Mouse (Mus musculus): ENCODE results near the gene Foxo3. TPM values are rescaled to one million over a fixed set of nuclear protein-coding genes. Genes with fewer than 3 reads are reported as not detected.
A peak's percentile ranks its signal among the peaks of the same experiment; 100 is the strongest.

The Foxo3 gene
- total RNA-seq, 2 experiments from 2014 or later = 25.6 to 31.0 TPM

GRCm38 (mm10) chr10:42193981-42194380 is 82.6 kb downstream of the Foxo3 start:
- intact Hi-C loops (cut with DNase I) = no loop called here
- DNase-seq = no peak

- intact Hi-C loops (cut with DNase I) = no loop called here
Measured at GRCm38 (mm10) chr10:42192951-42193350, 83.6 kb downstream of the Foxo3 start.

GRCm38 (mm10) chr10:42189674-42190434 is 86.7 kb downstream of the Foxo3 start:
- no peak for DNase-seq
- intact Hi-C loops (cut with DNase I) = no loop called here

More at GRCm38 (mm10) chr10:42192951-42193350, 83.6 kb downstream of the Foxo3 start:
- DNase-seq = no peak

- intact Hi-C loops (cut with DNase I) = no loop called here
- no peak for DNase-seq
Measured at GRCm38 (mm10) chr10:42189037-42189436, 87.5 kb downstream of the Foxo3 start.

GRCm38 (mm10) chr10:42188091-42188490 is 88.5 kb downstream of the Foxo3 start:
- no peak for DNase-seq
- intact Hi-C loops (cut with DNase I) = no loop called here

- intact Hi-C loops (cut with DNase I) = no loop called here
Measured at GRCm38 (mm10) chr10:42186941-42187401, 89.6 kb downstream of the Foxo3 start.

GRCm38 (mm10) chr10:42180333-42180732 is 96.2 kb downstream of the Foxo3 start:
- DNase-seq = no peak
- intact Hi-C loops (cut with DNase I) = no loop called here

More at GRCm38 (mm10) chr10:42186941-42187401, 89.6 kb downstream of the Foxo3 start:
- DNase-seq = no peak

GRCm38 (mm10) chr10:42178751-42179150 is 97.8 kb downstream of the Foxo3 start:
- no peak for DNase-seq
- intact Hi-C loops (cut with DNase I) = no loop called here

GRCm38 (mm10) chr10:42177771-42178674 is 98.5 kb downstream of the Foxo3 start:
- intact Hi-C loops (cut with DNase I) = no loop called here
- DNase-seq = no peak

GRCm38 (mm10) chr10:42174283-42174682 is 102.3 kb downstream of the Foxo3 start:
- intact Hi-C loops (cut with DNase I) = no loop called here
- DNase-seq = no peak

GRCm38 (mm10) chr10:42173839-42174238 is 102.7 kb downstream of the Foxo3 start:
- DNase-seq = no peak
- intact Hi-C loops (cut with DNase I) = no loop called here

- intact Hi-C loops (cut with DNase I) = no loop called here
- peak; percentile 56 to 73 for DNase-seq
Measured at GRCm38 (mm10) chr10:42170889-42171347, 105.6 kb downstream of the Foxo3 start.

GRCm38 (mm10) chr10:42170201-42170600 is 106.4 kb downstream of the Foxo3 start:
- intact Hi-C loops (cut with DNase I) = no loop called here
- no peak for DNase-seq

- no peak for DNase-seq
- intact Hi-C loops (cut with DNase I) = no loop called here
Measured at GRCm38 (mm10) chr10:42154727-42155126, 121.8 kb downstream of the Foxo3 start.

GRCm38 (mm10) chr10:42152426-42153205 is 123.9 kb downstream of the Foxo3 start:
- no peak for DNase-seq
- intact Hi-C loops (cut with DNase I) = no loop called here

- intact Hi-C loops (cut with DNase I) = no loop called here
- no peak for DNase-seq
Measured at GRCm38 (mm10) chr10:42149767-42150166, 126.8 kb downstream of the Foxo3 start.

GRCm38 (mm10) chr10:42148326-42148725 is 128.2 kb downstream of the Foxo3 start:
- no peak for DNase-seq
- intact Hi-C loops (cut with DNase I) = no loop called here

- intact Hi-C loops (cut with DNase I) = no loop called here
- no peak for DNase-seq
Measured at GRCm38 (mm10) chr10:42145221-42145620, 131.3 kb downstream of the Foxo3 start.

GRCm38 (mm10) chr10:42144788-42145187 is 131.8 kb downstream of the Foxo3 start:
- DNase-seq = no peak
- intact Hi-C loops (cut with DNase I) = no loop called here

- no peak for DNase-seq
- intact Hi-C loops (cut with DNase I) = no loop called here
Measured at GRCm38 (mm10) chr10:42144176-42144575, 132.4 kb downstream of the Foxo3 start.
